Mouse (Mus musculus) cerebellum, adult 9-11 months (tissue): ENCODE measurements around the gene Rnf208.

ENCODE experiments used
- DNase-seq: peaks from one replicate; pipeline ENCODE4 v3.0.0; 2022

Gene Rnf208

DNA sequence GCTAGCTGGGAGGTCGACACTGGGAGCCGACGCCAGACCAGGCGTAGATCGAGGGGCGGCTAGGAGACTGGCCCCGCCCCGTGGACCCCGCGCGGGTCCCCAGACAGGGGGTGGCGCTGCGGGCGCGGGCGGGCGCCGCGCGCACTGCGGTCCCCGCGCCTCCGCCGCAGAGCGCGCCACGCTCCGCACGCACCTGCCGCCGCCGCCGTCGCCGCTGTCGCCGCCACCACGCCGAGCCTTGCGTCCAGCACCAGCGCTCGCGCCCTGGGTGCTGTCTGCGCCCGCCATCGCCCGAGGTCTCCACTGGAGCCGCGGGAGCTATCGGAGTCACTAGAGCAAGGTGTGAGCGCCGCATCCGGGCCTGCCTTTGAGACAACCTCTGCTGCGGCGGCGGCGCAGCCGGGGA is at the start of gene Rnf208, which contains the start of gene Cysrt1:
Gene Rnf208 (plus strand): TSS at position 155 of the 406 bp plus-strand sequence.
Gene Cysrt1 (minus strand): TSS at position 352 of the 406 bp plus-strand sequence.
- DNase-seq = peak; percentile 68

DNA sequence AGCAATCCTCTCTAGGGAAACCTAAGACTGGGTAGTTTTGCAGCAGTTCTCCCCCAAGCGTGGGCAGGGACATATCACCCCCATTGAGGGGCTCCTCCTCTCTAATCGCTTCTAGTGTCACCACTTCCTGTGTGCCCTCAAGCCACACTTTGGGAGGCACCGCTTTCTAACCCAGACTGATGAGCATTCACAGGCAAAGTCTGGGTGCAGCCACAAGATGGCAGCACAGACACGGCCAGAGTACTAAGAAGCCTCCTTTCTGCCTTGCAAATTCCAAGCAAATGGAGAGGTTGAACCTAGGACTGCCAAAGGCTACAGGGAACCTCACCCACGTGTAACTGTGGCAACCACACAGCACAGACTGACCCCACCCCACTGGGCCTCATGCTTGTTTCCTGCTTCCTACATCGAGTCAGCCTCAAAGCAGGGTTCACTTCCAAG is 48.7 kb upstream of the Rnf208 start:
- peak; percentile 87 for DNase-seq

DNA sequence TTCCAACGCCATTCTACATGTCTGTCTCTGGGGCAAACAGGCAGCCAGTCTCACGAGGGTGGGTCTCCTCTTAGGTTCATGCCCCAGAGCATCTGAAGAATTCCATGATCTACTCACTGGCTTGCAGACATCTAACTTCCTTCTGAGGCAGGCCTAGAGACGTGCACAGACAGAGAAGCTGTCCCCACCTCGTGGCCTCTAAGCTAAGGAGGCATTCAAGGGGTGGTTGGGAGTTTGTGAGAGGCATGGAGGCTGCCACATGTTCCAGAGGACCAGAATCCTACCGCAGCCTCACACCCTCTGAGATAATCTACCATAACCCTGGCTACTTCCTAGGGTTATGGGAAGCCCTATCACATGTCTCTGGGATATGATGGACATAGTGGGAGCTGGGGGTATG is 48.0 kb upstream of the Rnf208 start:
- no peak for DNase-seq

DNA sequence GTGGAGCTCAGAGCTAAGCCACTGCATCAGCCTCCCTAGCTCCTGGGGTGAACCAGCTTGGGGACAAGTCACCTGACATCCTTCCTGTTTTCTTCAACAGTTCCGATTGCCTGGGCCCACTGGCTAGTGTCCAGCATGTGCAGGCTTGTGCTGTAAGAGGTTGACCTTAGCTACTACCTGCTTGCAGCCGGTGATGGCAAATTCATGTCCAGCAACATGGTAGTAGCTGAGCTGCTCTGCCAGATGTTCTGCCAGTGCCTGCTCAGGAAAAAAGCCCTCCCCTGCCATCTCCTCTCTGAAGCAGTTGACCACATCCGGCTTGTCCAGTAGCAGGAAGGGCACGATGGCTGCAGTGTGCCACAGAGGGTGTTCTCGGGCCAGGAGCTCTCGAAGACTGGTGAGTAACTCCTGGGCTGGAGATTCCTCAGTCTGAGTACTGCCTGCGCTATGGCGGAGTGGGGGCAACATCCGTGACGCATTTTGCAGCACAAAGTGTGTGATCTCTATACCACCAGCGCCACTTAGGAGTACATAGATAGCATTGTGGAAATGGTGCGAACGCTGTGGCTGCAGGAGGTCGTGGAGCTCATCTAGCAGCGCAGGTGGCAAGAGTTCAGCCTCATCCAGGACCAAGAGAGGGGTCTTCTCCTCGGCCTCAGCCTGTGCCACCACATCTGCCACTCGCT is 47.4 kb upstream of the Rnf208 start:
- DNase-seq = no peak

DNA sequence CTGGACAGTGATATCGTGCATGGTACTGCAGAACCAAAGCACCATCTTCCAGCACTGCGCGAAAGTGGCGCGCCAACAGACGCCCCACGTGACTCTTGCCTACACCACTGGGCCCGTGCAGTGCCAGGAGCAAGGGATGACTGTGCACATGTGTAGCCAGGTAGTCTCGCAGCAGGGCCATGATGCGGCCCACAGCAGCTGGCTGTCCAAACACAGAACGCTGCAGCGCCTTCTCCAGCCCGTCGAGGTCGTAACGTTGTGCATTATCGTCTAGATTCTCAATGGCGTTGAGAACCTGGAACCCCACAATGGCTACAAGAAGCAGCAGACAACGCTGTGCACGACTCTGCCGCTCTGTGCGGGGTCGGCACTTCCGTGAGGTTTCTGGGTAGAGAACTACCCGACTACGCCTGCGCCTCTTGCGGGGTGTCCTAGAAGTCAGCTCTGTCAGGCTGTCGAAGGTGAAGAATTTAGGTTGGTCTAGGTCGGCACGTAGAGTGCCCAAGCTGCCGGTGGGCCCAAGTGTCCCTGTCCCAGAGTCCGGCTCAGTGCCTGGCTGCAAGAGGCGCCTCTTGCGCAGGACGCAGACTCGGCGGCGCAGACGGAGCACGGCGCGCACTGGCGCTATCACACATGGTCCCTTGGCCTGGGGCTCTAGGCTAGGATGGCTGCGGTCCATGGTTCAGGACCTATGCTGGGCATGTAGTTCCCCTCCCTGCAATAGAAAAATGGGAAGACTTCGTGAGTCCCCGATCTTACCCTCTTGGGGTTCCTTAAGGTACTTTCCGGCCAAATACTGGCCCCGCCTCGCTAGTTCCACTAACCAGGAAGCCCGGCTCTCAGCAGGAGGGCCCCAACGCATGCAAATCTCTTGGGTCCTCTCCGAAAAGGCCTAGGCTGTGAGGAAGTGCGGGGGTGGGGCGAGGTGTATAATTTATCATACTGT is 46.6 kb upstream of the Rnf208 start:
- no peak for DNase-seq

DNA sequence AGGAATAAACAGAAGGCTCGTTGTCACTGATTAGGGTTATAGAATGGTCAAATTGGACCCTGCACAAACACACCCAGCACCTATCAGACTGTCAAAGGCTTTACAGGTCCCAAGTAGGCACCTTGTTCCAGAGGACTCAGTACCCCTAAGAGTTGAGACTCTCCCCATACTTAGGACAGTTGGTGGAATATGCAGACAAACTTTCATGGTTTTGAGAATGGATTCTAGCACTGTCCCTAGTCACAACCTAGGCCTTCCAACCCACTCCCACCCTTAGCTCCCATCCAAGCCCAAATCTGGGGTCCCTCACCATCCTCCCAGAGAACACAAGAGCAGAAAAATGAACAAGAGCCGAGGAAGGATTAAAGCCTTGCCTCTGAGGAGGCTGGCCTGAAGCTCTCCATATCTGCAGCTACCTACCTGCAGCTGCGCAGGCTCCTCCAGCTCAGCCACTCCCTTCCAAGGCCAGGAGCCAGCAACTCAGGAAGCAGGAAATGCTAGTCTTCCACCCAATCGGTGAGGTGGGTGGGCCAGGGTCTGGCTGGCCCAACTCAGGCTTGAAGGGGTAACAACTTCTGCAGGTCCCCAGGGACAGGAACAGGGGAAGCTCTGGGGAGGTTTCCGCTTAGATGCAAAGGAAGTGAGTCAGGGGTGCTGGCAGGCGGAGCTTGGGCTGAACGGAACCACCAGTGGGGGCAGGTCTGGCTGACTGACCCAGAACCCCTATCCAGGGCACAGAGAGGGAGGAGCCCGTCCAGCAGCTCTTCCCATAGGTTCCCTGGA is 45.7 kb upstream of the Rnf208 start, which contains the start of gene Tor4a:
Gene Tor4a (minus strand): TSS at position 715 of the 783 bp plus-strand sequence.
- DNase-seq = no peak

DNA sequence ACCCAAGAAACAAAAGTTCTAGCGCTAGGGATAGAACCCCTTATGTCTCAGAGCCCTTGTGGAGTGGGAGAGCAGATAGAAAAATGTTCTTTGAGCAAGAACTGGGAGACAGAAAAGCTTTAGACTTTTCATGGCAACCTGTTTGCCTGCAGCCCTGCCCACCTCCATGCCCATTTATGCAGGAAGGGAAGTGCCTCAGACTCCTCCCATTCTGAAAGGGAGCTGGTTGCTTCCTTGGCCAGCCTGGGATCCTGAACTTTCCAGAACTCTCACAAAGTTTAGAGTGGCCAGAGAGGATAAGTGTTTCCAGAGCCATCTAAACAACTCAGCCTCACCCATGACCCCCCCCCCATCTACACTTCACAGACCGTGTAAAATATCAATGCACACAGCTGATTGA is 44.9 kb upstream of the Rnf208 start:
- no peak for DNase-seq

DNA sequence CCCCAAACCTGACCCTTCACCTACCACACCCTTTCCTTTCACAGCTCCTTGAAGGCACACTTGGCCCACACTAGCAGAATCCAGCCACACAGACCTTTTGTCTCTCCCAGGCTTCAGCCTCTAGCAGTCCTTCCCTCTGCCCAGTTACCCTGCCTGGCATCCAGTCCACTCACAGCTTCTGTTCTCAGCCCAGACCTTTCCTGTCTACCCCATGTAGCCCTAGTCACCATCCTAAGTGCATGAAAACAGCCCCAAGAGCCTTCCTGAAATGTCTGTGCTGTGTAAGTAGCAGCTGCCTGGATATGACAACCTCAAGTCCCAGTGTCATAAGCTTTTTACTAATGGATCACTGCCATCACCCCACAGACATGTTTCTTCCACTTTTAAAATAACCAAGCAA is 44.1 kb upstream of the Rnf208 start:
- no peak for DNase-seq

DNA sequence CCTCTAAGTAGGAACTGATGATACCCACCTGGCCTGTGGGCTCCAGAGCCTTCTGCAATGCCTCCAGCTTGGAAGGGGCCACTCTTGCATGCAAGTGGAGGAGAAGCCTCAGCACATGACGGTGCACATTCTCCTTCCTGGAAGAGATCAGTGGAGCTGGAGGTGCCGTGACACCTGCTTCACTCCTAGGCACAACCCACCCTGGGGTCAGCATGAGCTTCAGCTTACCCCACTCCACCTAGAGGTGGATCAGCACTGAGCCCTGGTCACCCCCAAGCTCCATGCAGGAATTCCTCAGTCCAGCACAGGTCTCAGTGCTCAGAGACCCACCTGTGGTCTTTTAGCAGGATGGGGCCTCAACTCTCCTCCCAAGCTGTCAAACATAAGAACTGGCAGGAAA is 41.4 kb upstream of the Rnf208 start:
- no peak for DNase-seq

DNA sequence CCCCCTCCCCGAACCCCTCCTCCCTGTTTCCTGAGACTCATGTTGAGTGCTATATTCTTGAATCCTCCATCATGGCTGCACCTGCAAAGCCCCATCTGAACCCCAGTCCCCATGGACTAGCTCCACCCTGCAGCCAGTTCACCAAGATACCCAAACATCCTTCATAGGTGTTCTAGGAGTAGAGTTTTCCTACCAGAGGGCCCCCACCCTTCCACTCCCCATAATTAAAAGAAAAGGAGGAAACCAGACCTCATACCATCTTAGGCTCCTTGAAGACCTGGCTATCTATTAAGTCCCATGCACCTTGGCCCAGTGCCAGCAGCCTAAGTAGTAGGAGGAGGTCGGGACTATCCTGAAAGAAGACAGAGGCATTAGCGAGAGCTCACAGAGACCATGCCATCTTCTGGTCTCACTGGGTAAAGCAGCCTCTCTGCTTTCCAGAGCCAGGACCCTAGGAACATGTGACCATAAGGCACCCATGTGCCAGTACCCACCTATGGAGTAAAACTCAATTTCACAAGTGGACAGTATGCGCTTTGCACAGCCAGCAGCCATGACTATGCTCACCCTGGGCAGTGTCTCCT is 38.3 kb upstream of the Rnf208 start:
- no peak for DNase-seq

DNA sequence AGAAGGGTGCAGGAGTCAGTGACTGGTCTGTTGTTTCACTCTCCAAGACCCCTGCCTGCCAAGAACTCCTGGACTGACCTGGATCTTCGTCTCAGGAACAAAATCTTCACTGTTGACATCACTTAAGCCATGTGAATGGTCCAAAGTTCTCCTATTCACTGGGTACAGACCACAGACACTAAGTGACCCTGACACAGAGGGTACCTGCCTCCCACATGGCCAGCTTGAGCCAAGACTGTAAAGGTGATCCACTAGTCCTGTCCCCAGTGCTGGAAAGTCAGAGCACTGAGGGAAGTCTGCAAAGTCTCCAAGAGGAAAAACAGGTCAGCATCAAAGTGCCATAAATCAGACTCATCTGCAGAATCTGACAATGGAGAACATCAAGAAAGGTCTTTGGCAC is 34.5 kb upstream of the Rnf208 start:
- DNase-seq = no peak

DNA sequence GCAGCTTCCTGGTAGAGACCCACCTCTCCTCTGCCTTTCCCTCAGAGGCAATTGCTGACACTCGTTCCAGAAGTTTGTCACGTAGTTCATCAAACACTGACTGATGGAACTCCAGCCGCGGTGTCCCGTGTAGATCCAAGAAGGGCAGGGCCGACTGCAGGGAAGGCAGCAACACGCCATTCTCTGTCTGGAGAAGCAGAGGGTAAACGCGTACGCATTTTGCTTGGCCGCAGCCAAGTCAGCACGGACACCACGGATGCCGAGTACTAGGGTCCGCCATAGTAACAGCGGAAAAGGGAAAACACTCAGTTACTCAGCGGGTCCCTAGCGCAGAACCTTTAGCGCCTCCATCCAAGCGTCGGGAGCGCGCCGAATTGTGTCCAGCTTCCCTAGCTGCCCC is 31.4 kb upstream of the Rnf208 start:
- no peak for DNase-seq

DNA sequence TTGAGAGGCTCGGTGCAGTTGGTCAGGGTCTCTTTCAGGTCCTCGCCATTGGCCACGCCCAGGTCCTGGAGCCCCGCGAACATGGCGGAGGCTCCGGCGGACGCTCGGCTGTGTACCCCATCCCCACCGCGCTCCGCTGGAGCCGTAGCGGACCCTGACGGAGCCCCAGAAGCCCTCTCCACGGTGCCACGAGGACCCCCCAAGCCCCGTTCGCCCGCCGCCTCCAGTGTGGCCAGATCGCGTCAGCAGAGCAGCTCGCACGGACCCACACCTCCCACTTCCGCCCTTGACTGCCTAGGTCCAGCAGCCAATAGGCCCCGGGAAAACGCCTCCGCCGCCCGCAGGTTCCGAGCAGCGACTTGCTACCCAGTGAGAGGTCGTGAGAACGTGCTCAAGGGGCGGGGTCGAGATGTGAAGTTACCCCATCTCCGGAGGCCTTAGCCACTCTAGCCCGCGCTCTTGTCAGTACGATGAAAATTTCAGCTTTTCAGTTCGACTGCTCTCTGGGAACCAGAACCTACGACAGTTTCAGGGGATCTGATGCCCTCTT is 30.9 kb upstream of the Rnf208 start, which contains the start of gene Nelfb:
Gene Nelfb (minus strand): TSS at position 369 of the 550 bp plus-strand sequence.
- peak; percentile 87 for DNase-seq

DNA sequence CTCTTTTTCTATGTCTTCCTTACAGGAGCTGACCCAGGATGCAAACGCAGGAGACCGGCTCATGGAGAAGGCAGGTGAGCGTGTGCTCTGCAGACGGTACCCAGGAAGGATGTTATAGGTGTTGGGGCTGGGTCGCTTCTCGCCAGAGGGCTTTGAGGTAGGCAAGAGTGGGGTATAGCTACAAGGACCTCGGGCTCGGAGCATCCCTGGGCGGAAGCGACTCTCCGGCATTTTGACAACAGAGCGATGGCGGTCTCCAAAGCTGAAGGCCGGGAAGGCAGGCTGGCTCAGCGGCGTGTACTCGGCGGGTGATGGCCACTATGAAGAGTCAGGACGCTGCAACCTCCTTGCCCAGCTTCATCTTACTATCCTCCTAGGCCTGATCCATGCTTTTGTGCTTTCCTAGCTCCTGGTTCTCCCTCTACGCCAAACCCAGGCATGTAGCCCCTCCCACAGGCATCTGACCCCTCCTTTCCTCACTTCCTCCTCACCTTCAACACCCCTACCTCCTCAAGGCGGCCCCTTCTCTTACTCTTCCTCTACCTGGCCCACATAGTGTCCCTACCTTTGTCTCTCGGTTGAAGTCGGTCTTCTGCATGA is 28.7 kb upstream of the Rnf208 start:
- no peak for DNase-seq

DNA sequence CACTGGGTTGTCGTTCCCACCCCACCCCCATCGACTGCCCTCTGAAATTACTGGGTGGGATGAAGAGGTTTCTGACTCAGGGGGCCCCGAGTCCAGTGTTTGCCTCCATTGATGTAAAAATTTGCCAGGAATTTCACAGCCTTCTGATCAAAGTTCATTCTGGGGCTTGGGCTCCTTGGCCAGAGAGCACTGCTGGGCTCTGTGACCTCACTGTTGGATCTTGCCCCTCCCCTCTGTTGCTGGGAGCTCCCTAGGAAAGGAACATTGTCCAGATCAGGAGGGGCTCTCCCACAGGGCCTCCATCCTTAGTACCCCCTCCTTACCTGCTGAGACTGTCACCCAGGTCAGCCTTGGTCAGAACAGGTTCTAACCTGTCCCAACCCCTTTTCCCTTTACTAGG is 27.6 kb upstream of the Rnf208 start, which contains the start of gene Stpg3:
Gene Stpg3 (minus strand): TSS at position 194 of the 400 bp plus-strand sequence.
- no peak for DNase-seq

DNA sequence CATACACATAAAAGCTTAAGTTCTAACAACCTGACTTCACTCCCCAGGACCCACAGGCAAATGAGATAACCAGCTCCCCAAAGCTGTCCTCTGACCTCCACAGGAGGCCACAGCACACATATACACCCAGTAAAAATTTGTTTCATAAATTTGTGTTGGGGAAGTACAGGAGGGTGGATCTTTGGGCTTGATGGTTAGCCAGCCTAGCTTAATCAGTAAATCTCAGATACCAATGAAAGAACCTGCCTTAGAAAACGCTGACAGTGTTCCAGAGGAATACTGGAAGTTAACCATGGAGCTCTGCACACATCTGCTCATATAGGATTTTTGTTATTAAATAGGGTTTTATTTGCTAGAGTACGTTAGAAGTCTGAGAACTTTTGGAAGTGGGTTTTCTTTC is 24.4 kb upstream of the Rnf208 start:
- DNase-seq = no peak

DNA sequence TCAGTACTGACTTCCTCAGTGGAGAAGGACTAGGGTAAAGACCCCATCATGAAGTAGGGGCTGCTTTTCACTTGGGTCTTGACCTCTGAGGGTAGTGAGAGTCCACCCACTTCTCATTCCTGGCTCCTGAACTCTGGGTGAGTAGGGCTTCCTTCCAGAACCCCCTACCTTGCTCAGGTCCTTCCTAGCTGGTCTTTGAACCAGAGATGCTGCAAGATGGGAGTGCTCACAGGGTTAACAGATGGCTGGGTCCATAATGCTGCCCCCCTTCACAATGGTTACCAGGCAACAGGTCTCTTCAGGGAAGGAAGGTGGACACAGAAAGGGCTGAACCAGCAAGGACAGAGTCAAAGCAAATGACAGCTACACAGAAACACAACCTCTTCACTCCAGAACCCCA is 23.6 kb upstream of the Rnf208 start, which contains the start of gene Fam166a:
Gene Fam166a (plus strand): TSS at position 301 of the 400 bp plus-strand sequence.
- no peak for DNase-seq

DNA sequence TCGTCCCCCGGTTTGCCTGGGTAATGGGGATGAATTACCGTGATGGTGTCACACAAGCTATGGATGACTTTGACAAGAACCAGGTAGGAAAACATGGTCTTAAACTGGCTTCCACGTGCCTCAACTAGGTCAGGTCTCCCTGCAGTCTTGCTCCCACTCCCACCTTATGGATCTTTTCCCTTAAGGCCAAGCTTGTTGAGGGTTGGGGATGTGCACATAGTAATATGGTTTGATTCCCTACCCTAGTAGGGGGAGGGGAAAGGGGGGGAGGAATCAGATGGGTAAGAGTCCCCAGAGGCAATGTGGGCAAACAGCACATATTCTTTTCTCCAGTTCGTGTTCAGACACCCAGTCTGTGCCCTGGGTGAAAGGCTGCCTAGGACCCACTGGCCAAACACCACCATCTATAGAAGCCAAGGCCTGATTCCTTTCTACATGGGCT is 20.7 kb upstream of the Rnf208 start:
- no peak for DNase-seq

DNA sequence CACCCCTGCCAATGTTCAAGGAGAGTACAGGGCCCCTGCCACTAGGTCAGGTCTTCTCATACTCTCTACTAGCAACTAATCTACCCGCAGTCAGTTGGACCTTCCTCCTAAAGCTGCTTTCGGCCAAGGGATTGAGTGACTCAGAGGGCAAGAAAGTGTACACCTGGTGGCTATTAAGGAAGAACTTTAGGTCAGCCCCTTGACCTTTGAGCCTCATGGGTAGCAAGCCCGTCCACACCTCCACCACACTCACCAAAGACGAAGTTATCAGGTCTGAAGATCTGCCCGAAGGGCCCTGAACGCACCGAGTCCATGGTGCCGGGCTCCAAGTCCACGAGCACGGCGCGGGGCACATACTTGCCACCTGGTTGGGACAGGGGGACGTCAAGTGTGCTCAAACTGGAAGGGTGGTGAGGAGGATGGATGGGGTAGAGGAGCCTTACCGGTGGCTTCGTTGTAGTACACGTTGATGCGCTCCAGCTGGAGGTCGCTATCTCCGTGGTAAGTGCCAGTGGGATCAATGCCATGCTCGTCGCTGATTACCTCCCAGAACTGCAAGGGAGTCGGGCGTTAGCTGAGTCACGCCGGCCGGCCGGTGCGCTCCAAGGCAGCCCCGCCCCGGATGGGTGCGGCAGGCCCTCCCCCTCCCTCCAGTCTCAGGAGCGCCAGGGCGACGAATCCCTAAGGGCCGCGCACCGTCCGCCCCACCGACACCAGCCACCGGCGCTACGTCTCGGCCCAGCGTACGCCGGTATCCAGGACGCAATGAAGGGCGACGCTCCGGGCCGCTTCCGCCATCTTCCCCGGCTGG is 18.2 kb upstream of the Rnf208 start:
- peak; percentile 86 for DNase-seq

DNA sequence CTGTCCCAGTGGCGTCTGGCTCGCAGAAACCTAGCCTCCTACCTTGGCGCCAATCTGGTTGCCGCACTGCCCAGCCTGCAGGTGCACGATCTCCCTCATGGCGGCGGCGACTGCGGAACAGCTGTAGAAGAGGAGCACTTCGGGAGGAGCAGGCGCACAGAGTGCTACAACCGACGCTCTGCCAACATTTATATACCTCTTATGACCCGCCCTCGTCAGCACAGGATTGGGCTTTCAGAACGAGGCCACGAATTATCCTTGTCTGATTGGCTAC is 17.6 kb upstream of the Rnf208 start, which contains the start of gene Tubb4b:
Gene Tubb4b (minus strand): TSS at position 211 of the 274 bp plus-strand sequence.
- DNase-seq = no peak
